Mouse (Mus musculus) forebrain, embryonic 11.5 days (tissue): Measurements from ENCODE around the gene Dlx5. TPM values are rescaled to one million over a fixed set of nuclear protein-coding genes. Genes with fewer than 3 reads are reported as not detected.

ENCODE experiments used
- ATAC-seq: fragments of 200-750 bp; cut with Nextera tagmentation; replicated peaks from 2 replicates; pipeline ENCODE4 v1.8.0; 2017; ENCODE audit warnings: moderate TSS enrichment; ENCODE audit not compliant: low FRiP score
- DNase-seq: peaks from one replicate; pipeline ENCODE4 v3.0.0-alpha.2; 2017; ENCODE audit warnings: low spot score
- H3K27ac ChIP-seq: fragments of 300-500 bp; sonication (generic); 2 replicates; pipeline ENCODE4 v1.5.1; 2014; ENCODE audit warnings: low read depth, low read length
- H3K27me3 ChIP-seq: fragments of 300-500 bp; sonication (generic); 2 replicates; pipeline ENCODE4 v1.6.1; 2014; ENCODE audit warnings: mild to moderate bottlenecking, low read length, mixed read lengths; ENCODE audit not compliant: control insufficient read depth, insufficient read depth
- H3K36me3 ChIP-seq: fragments of 300-500 bp; sonication (generic); 2 replicates; pipeline ENCODE4 v1.6.1; 2014; ENCODE audit warnings: mild to moderate bottlenecking, low read length, moderate library complexity, mixed read lengths; ENCODE audit not compliant: control insufficient read depth, insufficient read depth
- H3K4me1 ChIP-seq: fragments of 300-500 bp; sonication (generic); replicated peaks from 2 replicates; pipeline ENCODE4 v1.6.1; 2014; ENCODE audit warnings: low read length, mixed read lengths; ENCODE audit not compliant: control insufficient read depth, insufficient read depth
- H3K4me2 ChIP-seq: fragments of 300-500 bp; sonication (generic); 2 replicates; pipeline ENCODE4 v1.6.1; 2014; ENCODE audit warnings: low read depth, mild to moderate bottlenecking, low read length, moderate library complexity, mixed read lengths; ENCODE audit not compliant: severe bottlenecking
- H3K4me3 ChIP-seq: fragments of 300-500 bp; sonication (generic); 2 replicates; pipeline ENCODE4 v1.5.1; 2014; ENCODE audit warnings: low read depth, low read length
- H3K9ac ChIP-seq: fragments of 300-500 bp; sonication (generic); 2 replicates; pipeline ENCODE4 v1.6.1; 2014; ENCODE audit warnings: low read length
- H3K9me3 ChIP-seq: fragments of 300-500 bp; sonication (generic); 2 replicates; pipeline ENCODE4 v1.6.1; 2016; ENCODE audit warnings: low read length, mixed read lengths; ENCODE audit not compliant: control insufficient read depth
- WGBS: fragments of 180-500 bp; shearing (Covaris S2); extraction: QIAGEN DNeasy Blood & Tissue Kit; methylation state at CpG from one replicate; pipeline ENCODE4 v1.1.7; 2014; 5-methylcytosine and 5-hydroxymethylcytosine counted together
- polyA plus RNA-seq: library from polyadenylated mRNA; unstranded; fragments of >200 nt; fragmentation: Nextera tagmentation; extraction: Ambion mirVana; gene quantifications from 2 replicates; pipeline ENCODE4 v1.2.1, GENCODE M21; 2014

Dlx5 gene
- 45.5 and 47.7 TPM in 2 replicates for polyA plus RNA-seq

GRCm38 (mm10) chr6:6881638-6882190 is at the start of gene Dlx5:
Gene Dlx5 (minus strand): TSS chr6:6882085.
- under 1% methylated on average over 40 of the region's 42 CpGs for WGBS
- H3K27ac ChIP-seq = peak within 1 kb of the TSS; percentile 31

GRCm38 (mm10) chr6:6931507-6931906 is 49.6 kb upstream of the Dlx5 start:
- no peak for DNase-seq

More at GRCm38 (mm10) chr6:6881638-6882190, at the start of gene Dlx5:
- DNase-seq = peak; percentile 84
- H3K27me3 ChIP-seq = peaks cover 58% of the 10 kb centered on the region
- H3K9ac ChIP-seq = peak within 1 kb of the TSS; percentile 67
- peak; percentile 78 for ATAC-seq
- H3K4me3 ChIP-seq = peak within 1 kb of the TSS; percentile 56
- H3K4me1 ChIP-seq = peaks cover 8% of the 10 kb centered on the region; the same call in 1 of the 2 replicates
- no peaks in the 10 kb centered on the region for H3K36me3 ChIP-seq
- no peaks in the 10 kb centered on the region for H3K9me3 ChIP-seq
- peak within 1 kb of the TSS; percentile 83 for H3K4me2 ChIP-seq

GRCm38 (mm10) chr6:6930831-6931230 is 48.9 kb upstream of the Dlx5 start:
- Histone ChIP-seq H3K4me2 (no peak overlapping the region), H3K27me3 (no peaks in the 10 kb centered on the region), H3K36me3 (no peaks in the 10 kb centered on the region), H3K4me1 (no peaks in the 10 kb centered on the region), H3K4me3 (no peak overlapping the region), H3K27ac (no peak overlapping the region), H3K9me3 (no peaks in the 10 kb centered on the region), H3K9ac (no peak overlapping the region)
- DNase-seq = no peak
- ATAC-seq = no peak
- 91% methylated on average over 4 of the region's 4 CpGs for WGBS

More at GRCm38 (mm10) chr6:6931507-6931906, 49.6 kb upstream of the Dlx5 start:
- no peaks in the 10 kb centered on the region for H3K27me3 ChIP-seq
- H3K9ac ChIP-seq = no peak overlapping the region
- no peaks in the 10 kb centered on the region for H3K9me3 ChIP-seq
- no peak overlapping the region for H3K27ac ChIP-seq
- no peak overlapping the region for H3K4me3 ChIP-seq
- H3K4me2 ChIP-seq = no peak overlapping the region
- WGBS = 78% methylated on average over 4 of the region's 4 CpGs
- no peak for ATAC-seq
- no peaks in the 10 kb centered on the region for H3K36me3 ChIP-seq
- no peaks in the 10 kb centered on the region for H3K4me1 ChIP-seq

- Histone ChIP-seq H3K4me3 (no peak overlapping the region), H3K4me2 (no peak overlapping the region), H3K9ac (no peak overlapping the region), H3K36me3 (no peaks in the 10 kb centered on the region), H3K27ac (no peak overlapping the region), H3K4me1 (no peaks in the 10 kb centered on the region), H3K9me3 (no peaks in the 10 kb centered on the region), H3K27me3 (no peaks in the 10 kb centered on the region)
- WGBS = 44% methylated on average over 1 of the region's 1 CpGs
- ATAC-seq = no peak
- DNase-seq = no peak
Observed at GRCm38 (mm10) chr6:6925264-6925663, 43.4 kb upstream of the Dlx5 start.

- H3K4me2 ChIP-seq = no peak overlapping the region
- no peak for DNase-seq
- no peak overlapping the region for H3K9ac ChIP-seq
- no peaks in the 10 kb centered on the region for H3K36me3 ChIP-seq
- no peak for ATAC-seq
- 89% methylated on average over 4 of the region's 4 CpGs for WGBS
- no peak overlapping the region for H3K4me3 ChIP-seq
- H3K27ac ChIP-seq = no peak overlapping the region
- no peaks in the 10 kb centered on the region for H3K27me3 ChIP-seq
- H3K9me3 ChIP-seq = no peaks in the 10 kb centered on the region
- no peaks in the 10 kb centered on the region for H3K4me1 ChIP-seq
Observed at GRCm38 (mm10) chr6:6917334-6917733, 35.4 kb upstream of the Dlx5 start.

- Histone ChIP-seq H3K27me3 (no peaks in the 10 kb centered on the region), H3K27ac (no peak overlapping the region), H3K4me3 (no peak overlapping the region), H3K9me3 (no peaks in the 10 kb centered on the region), H3K9ac (no peak overlapping the region), H3K4me1 (no peaks in the 10 kb centered on the region), H3K36me3 (no peaks in the 10 kb centered on the region), H3K4me2 (no peak overlapping the region)
- 54% methylated on average over 9 of the region's 9 CpGs for WGBS
- ATAC-seq (no peak), DNase-seq (no peak)
Observed at GRCm38 (mm10) chr6:6915526-6915915, 33.6 kb upstream of the Dlx5 start.

- no peaks in the 10 kb centered on the region for H3K4me1 ChIP-seq
- no peaks in the 10 kb centered on the region for H3K36me3 ChIP-seq
- WGBS = 34% methylated on average over 5 of the region's 5 CpGs
- no peak overlapping the region for H3K4me3 ChIP-seq
- ATAC-seq = peak; percentile 76
- H3K4me2 ChIP-seq = no peak overlapping the region
- H3K9ac ChIP-seq = no peak overlapping the region
- no peak overlapping the region for H3K27ac ChIP-seq
- DNase-seq = peak; percentile 50
- no peaks in the 10 kb centered on the region for H3K27me3 ChIP-seq
- no peaks in the 10 kb centered on the region for H3K9me3 ChIP-seq
Observed at GRCm38 (mm10) chr6:6914849-6915525, 33.1 kb upstream of the Dlx5 start.

- ATAC-seq (no peak), DNase-seq (no peak)
- H3K9me3 ChIP-seq = no peaks in the 10 kb centered on the region
- H3K4me2 ChIP-seq = no peak overlapping the region
- no peaks in the 10 kb centered on the region for H3K36me3 ChIP-seq
- H3K4me1 ChIP-seq = no peaks in the 10 kb centered on the region
- no peak overlapping the region for H3K9ac ChIP-seq
- no peak overlapping the region for H3K27ac ChIP-seq
- H3K4me3 ChIP-seq = no peak overlapping the region
- WGBS = 96% methylated on average over 1 of the region's 1 CpGs
- no peaks in the 10 kb centered on the region for H3K27me3 ChIP-seq
Observed at GRCm38 (mm10) chr6:6914304-6914703, 32.4 kb upstream of the Dlx5 start.

- Histone ChIP-seq H3K9ac (no peak overlapping the region), H3K9me3 (no peaks in the 10 kb centered on the region), H3K4me3 (no peak overlapping the region), H3K4me2 (no peak overlapping the region), H3K36me3 (no peaks in the 10 kb centered on the region), H3K27ac (no peak overlapping the region), H3K27me3 (no peaks in the 10 kb centered on the region), H3K4me1 (no peaks in the 10 kb centered on the region)
- DNase-seq (no peak), ATAC-seq (no peak)
- 89% methylated on average over 8 of the region's 8 CpGs for WGBS
Observed at GRCm38 (mm10) chr6:6909586-6909985, 27.7 kb upstream of the Dlx5 start.
